Mouse (Mus musculus) liver, embryonic 14.5 days (tissue): ENCODE data around the gene Fbxl5. TPM values are rescaled to one million over a fixed set of nuclear protein-coding genes. Genes with fewer than 3 reads are reported as not detected.

Experiments
- ATAC-seq: fragments of 200-750 bp; cut with Nextera tagmentation; 2 replicates; pipeline ENCODE4 v1.8.0; 2017; ENCODE audit warnings: moderate number of reproducible peaks, mild to moderate bottlenecking, moderate library complexity; ENCODE audit not compliant: insufficient read depth
- DNase-seq, 3 experiments: peaks; one replicate each; pipeline ENCODE4 v3.0.0-alpha.2; 2012 to 2013; ENCODE audit warnings: low read depth in 3 of 3, low spot score in 3 of 3
- H3K27ac ChIP-seq: fragments of 300-500 bp; sonication (generic); 2 replicates; pipeline ENCODE4 v1.5.1; 2014; ENCODE audit warnings: moderate library complexity, mild to moderate bottlenecking, control low read depth, inconsistent platforms
- H3K27me3 ChIP-seq: fragments of 300-500 bp; sonication (generic); 2 replicates; pipeline ENCODE4 v1.6.1; 2014; ENCODE audit warnings: mild to moderate bottlenecking, low read length, moderate library complexity; ENCODE audit not compliant: control insufficient read depth, insufficient read depth
- H3K36me3 ChIP-seq: fragments of 300-500 bp; sonication (generic); replicated peaks from 2 replicates; pipeline ENCODE4 v1.6.1; 2014; ENCODE audit warnings: low read depth; ENCODE audit not compliant: control insufficient read depth, insufficient read depth
- H3K4me1 ChIP-seq, 2 experiments: fragments of 200-500 bp in 1 of 2; fragments of 300-500 bp in 1 of 2; sonication (generic) in 1 of 2; replicated peaks; 2 replicates each; pipeline ENCODE4 v1.6.1; 2012 to 2014; ENCODE audit warnings: antibody characterized with exemption in 1 of 2, inconsistent platforms in 1 of 2, low read length in 1 of 2; ENCODE audit not compliant: control insufficient read depth in 2 of 2, insufficient read depth in 2 of 2
- H3K4me2 ChIP-seq: fragments of 300-500 bp; sonication (generic); 2 replicates; pipeline ENCODE4 v1.6.1; 2014; ENCODE audit warnings: low read depth, mild to moderate bottlenecking, control low read depth, moderate library complexity
- H3K4me3 ChIP-seq, 2 experiments: fragments of 200-500 bp in 1 of 2; fragments of 300-500 bp in 1 of 2; sonication (generic) in 1 of 2; 2 replicates each; pipeline ENCODE4 v1.5.1; 2012 to 2014; ENCODE audit warnings: low read depth in 2 of 2, low read length in 2 of 2, mild to moderate bottlenecking in 2 of 2, control low read depth in 1 of 2, inconsistent platforms in 1 of 2, moderate library complexity in 1 of 2; ENCODE audit not compliant: insufficient read depth in 1 of 2
- H3K9ac ChIP-seq: fragments of 300-500 bp; sonication (generic); replicated peaks from 2 replicates; pipeline ENCODE4 v1.6.1; 2014; ENCODE audit warnings: mild to moderate bottlenecking, control low read depth, moderate library complexity
- H3K9me3 ChIP-seq: fragments of 300-500 bp; sonication (generic); 2 replicates; pipeline ENCODE4 v1.6.1; 2016; ENCODE audit warnings: low read length, mixed read lengths; ENCODE audit not compliant: control insufficient read depth
- CTCF ChIP-seq: IDR thresholded peaks from 2 replicates; pipeline ENCODE4 v1.5.1; 2016; ENCODE audit warnings: antibody characterized with exemption, low read depth, control low read depth
- EP300 ChIP-seq: IDR thresholded peaks from 2 replicates; pipeline ENCODE4 v1.6.1; 2016; ENCODE audit warnings: antibody characterized with exemption, low read depth
- whole genome bisulfite sequencing: fragments of 180-500 bp; shearing (Covaris S2); extraction: QIAGEN DNeasy Blood & Tissue Kit; methylation state at CpG from one replicate; pipeline ENCODE4 v1.1.7; 2014; ENCODE audit not compliant: insufficient replicate concordance; 5-methylcytosine and 5-hydroxymethylcytosine counted together
- polyA plus RNA-seq, 2 experiments: library from polyadenylated mRNA; depleted of rRNA in 1 of 2; stranded (reverse) in 1 of 2; unstranded in 1 of 2; fragments of >200 nt; fragmentation: Nextera tagmentation in 1 of 2; extraction: Ambion mirVana in 1 of 2; gene quantifications; 2 replicates each; pipeline versions ENCODE4 v1.2.1 to v1.2.3; 2012 to 2014

Gene Fbxl5
- polyA plus RNA-seq, 2 experiments: 10.3 to 21.5 TPM

GRCm38 (mm10) chr5:43836590-43836989 lies 15.2 kb upstream of the Fbxl5 start:
- DNase-seq (no peak), ATAC-seq (no peak)
- Histone ChIP-seq H3K36me3 (no peaks in the 10 kb centered on the region), H3K9me3 (no peaks in the 10 kb centered on the region), H3K27ac (no peak overlapping the region), H3K4me3 (no peak overlapping the region), H3K4me1 (no peaks in the 10 kb centered on the region), H3K4me2 (no peak overlapping the region), H3K9ac (no peak overlapping the region), H3K27me3 (no peaks in the 10 kb centered on the region)
- no peak for TF ChIP-seq EP300
- peak; percentile 20; the same call in 1 of the 2 replicates for TF ChIP-seq CTCF
- WGBS: 72% methylated on average over 7 of the region's 7 CpGs

DNA sequence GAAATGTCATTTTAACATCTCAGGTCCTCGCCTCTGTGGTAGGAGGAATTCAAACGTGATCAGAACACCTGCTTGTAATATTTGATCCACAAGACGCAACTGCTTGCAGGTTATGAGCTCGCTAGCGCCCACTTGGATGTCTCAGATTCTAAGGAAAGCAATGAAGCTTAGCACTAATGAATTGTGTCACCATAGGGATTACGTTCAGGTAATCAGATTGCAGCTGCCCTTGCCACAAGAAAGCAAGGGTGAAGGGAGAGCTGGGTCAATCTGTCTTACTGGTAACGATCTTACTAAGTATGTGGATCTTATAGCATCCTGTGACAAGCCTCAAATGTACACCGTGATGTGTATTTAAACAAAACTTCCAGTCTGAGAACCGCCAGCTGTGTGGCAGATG lies 5.9 kb upstream of the Fbxl5 start:
- Histone ChIP-seq H3K9me3 (no peaks in the 10 kb centered on the region), H3K27me3 (no peaks in the 10 kb centered on the region), H3K4me1 (no peaks in the 10 kb centered on the region), H3K4me2 (no peak overlapping the region), H3K27ac (no peak overlapping the region), H3K9ac (no peak overlapping the region), H3K36me3 (no peaks in the 10 kb centered on the region), H3K4me3 (no peak overlapping the region)
- 67% methylated on average over 9 of the region's 9 CpGs for WGBS
- ATAC-seq (no peak), DNase-seq (no peak)
- TF ChIP-seq EP300 (no peak), CTCF (no peak)

DNA sequence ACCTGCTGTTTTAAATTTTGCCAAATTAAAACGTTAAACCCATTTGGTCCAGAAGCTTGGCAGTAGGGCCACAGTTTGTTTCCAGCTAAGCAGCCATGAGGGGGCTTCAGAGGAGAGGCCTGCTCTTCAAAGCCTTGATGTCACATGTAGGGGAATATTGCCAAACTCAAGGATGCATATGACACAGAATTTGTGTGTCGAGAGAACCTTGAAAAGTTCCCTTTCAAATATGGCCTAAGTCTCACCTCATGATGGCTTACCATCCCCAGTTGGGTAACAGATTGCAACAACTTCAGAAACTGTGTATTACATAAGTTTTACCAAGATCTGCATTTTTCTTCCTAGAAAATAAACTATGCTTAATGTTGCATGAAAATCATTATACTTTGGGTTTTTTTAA lies 5.4 kb upstream of the Fbxl5 start:
- H3K9ac ChIP-seq: no peak overlapping the region

GRCm38 (mm10) chr5:43824580-43824979 lies 3.1 kb upstream of the Fbxl5 start:
- H3K4me3 ChIP-seq: no peak overlapping the region
- WGBS: 55% methylated on average over 3 of the region's 3 CpGs
- ATAC-seq: no peak

More for the DNA sequence above, 5.4 kb upstream of the Fbxl5 start:
- H3K36me3 ChIP-seq: no peaks in the 10 kb centered on the region
- WGBS: 72% methylated on average over 2 of the region's 2 CpGs
- no peaks in the 10 kb centered on the region for H3K27me3 ChIP-seq
- H3K4me1 ChIP-seq: no peaks in the 10 kb centered on the region
- no peak for TF ChIP-seq EP300
- no peak for TF ChIP-seq CTCF
- no peak for DNase-seq
- no peak for ATAC-seq
- H3K4me2 ChIP-seq: no peak overlapping the region
- H3K9me3 ChIP-seq: no peaks in the 10 kb centered on the region
- H3K27ac ChIP-seq: no peak overlapping the region
- no peak overlapping the region for H3K4me3 ChIP-seq

GRCm38 (mm10) chr5:43822824-43823223 lies 1.4 kb upstream of the Fbxl5 start:
- no peaks in the 10 kb centered on the region for H3K9me3 ChIP-seq
- H3K4me3 ChIP-seq: no peak overlapping the region
- H3K36me3 ChIP-seq: no peaks in the 10 kb centered on the region
- H3K4me2 ChIP-seq: no peak overlapping the region
- TF ChIP-seq CTCF (no peak), EP300 (no peak)
- H3K27ac ChIP-seq: no peak overlapping the region
- H3K9ac ChIP-seq: no peak overlapping the region
- no peak for ATAC-seq
- no peaks in the 10 kb centered on the region for H3K4me1 ChIP-seq
- no peaks in the 10 kb centered on the region for H3K27me3 ChIP-seq
- no peak for DNase-seq
- 48% methylated on average over 3 of the region's 3 CpGs for WGBS

More at GRCm38 (mm10) chr5:43824580-43824979, 3.1 kb upstream of the Fbxl5 start:
- Histone ChIP-seq H3K9ac (no peak overlapping the region), H3K27me3 (no peaks in the 10 kb centered on the region), H3K9me3 (no peaks in the 10 kb centered on the region), H3K27ac (no peak overlapping the region), H3K36me3 (no peaks in the 10 kb centered on the region), H3K4me2 (no peak overlapping the region), H3K4me1 (no peaks in the 10 kb centered on the region)
- no peak for DNase-seq
- no peak for TF ChIP-seq EP300
- TF ChIP-seq CTCF: no peak
